Mouse (Mus musculus): ENCODE results near the gene Ap4e1.
A peak's percentile ranks its signal among the peaks of the same experiment; 100 is the strongest.

Ap4e1 gene

DNA sequence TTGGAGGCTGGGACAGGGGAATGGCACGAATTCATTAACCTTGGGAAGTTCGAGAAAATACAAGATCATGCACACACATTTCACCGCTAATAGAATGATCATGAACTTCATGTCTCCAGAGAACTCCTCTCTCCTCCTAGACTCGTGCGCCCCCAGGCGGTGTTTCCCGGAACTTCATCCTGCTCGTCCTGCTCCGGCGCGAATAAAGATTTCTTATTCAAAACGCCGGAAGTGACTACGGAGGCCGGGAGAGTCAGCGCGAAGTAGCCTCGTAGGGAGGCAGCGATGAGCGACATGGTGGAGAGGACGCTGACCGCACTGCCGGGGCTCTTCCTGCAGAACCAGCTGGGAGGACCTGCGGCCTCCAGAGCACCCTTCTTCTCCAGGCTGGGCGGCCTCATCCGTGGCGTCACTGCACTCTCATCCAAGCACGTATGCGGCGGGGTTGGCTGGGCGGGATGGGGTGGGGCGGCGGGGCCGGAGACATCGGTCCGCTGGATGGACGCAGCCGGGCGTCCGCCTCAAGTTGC lies at the start of gene Ap4e1:
TSS of gene Ap4e1 (plus strand) at position 249 of the 530 bp plus-strand sequence.
- peak; percentile 93 for DNase-seq (ENCODE audit: low read depth, low spot score)

DNA sequence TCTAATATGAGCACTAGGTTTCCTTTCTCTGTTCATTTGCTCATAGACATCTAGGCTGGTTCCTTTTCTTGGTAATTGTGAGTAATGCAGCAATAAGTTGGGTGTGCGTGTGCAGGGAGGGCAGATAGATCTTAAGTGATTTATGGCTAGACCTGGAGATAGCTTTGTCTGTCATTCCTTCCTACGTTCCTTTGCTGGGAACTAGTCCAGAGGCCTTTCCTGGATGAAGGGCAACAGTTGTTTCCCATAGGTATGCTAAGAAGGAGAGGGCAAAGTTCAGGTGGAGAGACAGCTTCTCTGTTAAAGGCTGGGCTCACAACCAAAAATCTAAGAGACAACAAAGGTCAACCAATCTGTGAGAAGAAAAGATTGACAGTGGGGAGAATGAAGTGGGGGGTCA lies 46.8 kb upstream of the Ap4e1 start:
- no peak for DNase-seq (ENCODE audit: low read depth, low spot score)

DNA sequence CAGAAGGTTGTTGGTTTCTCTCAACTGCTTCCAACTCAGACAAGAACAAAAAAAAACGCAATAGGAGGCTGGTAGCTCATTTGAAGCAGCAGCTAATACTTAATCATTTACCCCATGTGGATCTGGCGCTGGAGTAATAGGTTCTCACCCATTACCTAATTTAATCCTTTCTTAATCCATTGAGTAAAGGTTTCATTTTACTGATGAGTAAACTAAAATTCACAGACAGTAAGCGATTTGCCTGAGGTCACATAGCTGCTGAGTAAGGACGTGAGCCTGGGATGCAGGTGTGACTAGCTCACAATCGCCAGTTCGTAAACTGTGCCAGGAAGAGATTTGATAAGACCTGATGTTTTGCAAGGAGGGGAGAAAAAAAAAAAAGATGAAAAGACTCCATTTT lies 31.1 kb upstream of the Ap4e1 start:
- no peak for DNase-seq (ENCODE audit: low read depth, low spot score)

DNA sequence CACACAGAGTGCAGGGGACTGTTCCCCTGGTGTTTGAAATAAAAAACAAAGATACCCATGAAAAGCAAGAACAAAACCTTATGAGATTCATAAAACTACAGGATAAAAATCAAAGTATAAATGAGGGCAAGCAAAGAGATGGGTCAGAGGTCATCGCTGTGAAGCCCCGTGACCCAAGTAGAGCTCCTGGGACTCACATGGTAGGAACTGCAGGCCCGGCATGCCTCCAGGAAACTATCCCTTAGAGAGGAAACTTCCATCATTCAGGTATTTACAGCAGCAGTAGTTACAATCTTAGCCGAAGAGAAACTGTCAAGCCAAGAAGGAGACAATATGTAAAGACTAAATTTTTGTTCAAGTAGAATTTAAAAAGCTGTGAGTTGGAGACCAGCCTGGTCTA lies 25.3 kb upstream of the Ap4e1 start:
- DNase-seq (ENCODE audit: low read depth, low spot score) = no peak

DNA sequence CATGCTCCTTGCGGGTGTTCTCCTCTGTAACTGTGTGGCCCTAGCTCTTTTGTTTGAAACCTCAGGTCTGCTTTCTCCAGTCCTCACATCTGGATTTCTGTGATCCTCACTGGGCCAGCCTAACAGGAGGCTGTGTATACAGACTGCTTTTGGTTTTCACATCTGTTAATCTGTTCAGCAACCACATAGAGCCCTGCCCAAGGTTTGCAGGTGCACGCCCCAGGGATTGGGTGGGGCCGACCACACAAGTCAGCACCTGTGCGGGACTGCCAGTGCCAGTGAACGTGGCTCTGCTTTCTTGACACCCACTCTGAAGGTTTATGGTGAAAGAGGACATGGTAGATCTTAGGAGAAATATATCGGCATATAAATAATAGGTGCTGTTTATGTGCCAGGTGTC lies 18.6 kb upstream of the Ap4e1 start:
- no peak for DNase-seq (ENCODE audit: low read depth, low spot score)

DNA sequence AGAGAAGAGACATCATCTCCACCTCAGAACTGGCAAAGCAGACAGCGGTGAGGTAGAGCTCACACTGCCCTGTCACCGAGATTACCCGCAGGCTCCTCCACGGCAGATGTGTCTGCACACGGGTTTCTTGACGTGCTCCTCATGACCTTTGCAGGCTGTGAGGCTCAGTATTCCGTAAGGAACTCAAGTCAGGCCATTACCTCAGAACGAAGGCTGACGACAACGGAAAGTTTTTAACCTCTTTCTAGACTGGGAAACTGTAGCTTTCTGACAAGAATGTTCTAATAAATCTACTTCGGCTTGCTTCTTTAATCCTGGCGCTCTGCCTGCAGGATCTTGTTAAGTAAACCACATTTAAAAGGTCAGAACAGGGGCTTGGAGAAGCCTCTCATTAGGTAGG lies 15.8 kb upstream of the Ap4e1 start:
- DNase-seq (ENCODE audit: low read depth, low spot score) = no peak

DNA sequence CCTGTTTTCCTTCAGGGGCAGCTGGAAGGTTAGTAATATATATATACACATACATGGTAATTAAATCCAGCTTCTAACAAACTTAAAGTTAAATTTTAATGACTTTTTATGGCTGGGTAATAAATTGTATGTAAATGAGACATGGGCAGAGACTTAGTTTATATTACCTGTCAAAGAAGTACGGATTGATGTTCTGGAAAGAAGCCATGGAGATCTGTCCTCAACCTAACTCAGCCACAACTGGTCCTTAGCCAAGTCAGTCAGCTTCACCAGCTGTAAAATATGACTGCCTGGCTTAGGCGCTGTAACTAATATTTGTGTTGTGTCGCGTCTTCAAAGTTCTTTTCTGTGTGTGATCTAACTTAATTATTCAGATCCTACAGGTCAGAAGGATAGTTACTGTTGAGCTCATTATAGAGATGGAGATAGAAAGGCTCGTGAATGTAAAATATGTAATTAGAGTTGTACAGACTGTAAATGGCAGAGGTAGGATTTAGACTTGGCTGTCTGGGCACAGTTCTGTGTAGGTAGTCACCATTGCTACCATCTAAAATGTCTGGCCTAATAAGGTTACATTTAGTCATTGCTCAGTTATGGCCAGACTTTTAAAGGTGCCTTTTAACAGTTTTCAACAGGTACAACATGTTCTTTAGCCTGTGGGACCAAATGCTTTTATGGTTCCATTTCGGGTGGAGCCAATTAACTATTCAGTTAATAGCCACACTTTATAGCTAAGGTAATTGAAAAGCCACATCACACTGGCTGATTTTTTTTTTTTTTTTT lies 13.9 kb upstream of the Ap4e1 start:
- no peak for DNase-seq (ENCODE audit: low read depth, low spot score)

DNA sequence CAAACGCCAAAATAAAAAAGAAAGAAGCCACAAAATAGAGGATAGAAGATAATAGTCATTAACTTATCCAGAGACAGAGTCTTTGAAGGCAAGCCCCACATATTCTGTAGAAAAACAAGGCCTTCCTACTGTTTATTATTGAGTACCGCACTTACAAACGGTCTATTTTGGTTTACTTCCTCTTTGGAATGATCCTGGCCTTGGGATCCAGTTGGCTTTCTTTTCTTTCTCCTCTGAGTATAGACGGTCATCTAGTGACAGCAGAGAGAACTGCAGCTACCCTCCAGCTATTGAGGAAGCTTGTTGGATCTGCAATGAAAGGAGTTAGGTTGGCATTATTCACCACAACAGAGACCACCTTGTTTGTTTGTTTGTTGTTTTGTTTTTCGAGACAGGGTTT lies 11.8 kb upstream of the Ap4e1 start:
- no peak for DNase-seq (ENCODE audit: low read depth, low spot score)

DNA sequence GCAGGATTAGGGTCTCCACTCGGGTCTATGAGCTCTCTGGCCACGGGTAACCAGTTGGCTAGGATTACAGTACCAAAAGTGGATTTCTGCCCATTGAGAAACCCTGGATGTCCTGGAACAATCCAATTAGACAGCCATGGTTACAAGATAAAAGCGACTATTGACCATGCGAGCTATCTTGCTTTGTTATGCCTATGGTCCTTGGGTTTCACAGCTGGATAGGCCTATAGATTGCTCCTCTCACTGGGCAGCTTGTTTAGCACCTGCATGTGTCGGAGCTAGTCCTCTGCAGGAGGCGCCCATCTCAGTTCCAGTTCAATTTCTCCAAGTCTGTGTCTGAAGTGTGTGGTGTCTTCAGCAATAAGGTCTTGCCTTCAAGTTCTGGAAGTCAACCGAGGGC lies 10.3 kb upstream of the Ap4e1 start:
- DNase-seq (ENCODE audit: low read depth, low spot score) = no peak

DNA sequence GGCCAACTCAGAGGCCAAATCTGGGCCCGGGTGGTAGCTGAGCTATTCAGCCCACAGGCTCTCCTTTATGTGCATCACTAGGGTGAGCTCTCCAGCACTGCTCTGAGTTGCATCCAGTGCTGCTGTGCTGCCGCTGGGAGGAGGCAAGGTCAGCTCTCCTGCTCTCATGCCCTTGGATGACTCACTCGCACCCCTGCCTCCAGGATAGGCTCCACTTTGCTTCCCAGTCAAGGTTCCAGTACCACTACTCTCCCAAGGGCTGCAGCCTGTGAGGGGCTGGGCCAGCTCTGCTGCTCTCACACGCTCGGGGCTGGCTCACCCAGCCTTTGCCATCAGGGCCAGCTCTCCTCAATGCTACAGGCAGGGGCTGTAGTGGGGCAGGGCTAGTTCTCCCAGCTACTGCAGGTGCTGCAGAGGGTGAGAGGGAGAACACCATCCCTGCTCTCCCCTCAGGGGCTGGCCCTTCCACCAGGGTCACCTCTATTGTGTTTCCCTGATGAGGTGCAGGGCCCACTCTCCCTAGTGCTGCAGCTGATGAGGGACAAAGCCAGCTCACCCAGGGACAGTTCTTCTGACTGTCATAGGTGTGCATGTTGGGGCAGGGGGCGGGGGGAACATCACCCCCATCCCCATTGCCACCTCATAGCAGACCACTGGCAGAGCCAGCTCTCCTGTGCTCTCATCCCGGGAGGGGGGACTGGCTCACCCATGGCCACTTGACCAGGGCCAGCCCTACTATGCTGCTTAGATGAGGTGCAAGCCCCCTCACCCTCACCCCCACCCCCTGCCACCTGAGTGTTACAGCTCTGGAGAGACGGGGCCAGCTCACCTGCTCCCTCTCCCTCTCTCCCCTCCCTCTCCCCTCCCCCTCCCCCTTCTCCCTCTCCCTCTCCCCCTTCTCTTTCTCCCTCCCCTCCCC lies 7.9 kb upstream of the Ap4e1 start:
- no peak for DNase-seq (ENCODE audit: low read depth, low spot score)

DNA sequence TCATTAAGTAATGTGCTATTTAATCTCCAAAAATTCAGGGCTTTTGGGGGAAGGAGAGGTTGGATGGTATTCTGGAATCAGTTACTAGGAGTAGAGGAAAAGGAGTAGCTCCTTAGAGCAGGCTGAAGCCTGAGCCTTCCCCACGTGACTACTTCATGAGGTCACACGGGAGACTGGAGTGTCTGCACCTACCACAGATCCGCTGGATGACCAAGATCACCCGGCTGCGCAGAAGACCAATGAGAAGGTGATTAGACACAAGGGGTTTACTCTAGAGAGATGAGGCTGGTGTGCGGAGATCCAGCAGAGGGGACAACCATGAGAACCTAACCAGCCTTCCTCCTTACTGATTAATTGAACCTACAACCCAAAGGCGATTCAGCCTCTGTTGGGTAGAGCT lies 4.5 kb upstream of the Ap4e1 start:
- DNase-seq (ENCODE audit: low read depth, low spot score) = no peak

DNA sequence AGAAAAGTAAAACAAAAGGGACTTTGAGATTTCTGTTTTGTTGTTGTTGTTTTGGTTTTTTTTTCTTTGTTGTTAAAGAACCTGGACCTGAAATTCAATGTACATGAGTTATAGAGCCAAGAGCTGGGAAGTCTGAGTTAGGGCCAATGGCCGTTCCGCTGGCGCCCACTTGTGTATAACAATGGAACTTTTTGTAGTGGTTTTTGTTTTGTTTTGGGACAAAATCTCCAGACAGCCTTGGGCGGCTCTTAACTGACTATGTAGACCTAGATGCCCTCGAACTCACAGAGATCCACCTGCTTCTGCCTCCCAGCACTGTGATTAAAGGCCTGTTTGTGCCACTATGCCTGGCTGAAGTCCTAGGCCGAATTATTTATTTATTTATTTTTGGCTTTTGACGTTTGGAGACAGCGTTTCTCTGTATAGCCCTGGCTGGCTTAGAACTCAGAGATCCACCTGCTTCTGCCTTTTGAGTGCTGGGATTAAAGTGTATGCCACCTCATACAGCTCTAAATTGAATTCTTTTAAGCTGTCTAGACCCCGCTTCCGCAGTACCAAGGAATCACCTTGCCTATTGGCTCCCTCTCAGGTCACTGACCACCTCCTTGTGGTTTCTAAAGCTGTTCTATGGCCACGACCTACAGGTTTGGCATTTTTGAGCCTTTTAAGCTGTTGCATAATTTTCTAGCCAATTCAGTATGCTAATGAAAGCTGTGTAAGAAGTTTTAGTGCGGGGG lies 1.7 kb upstream of the Ap4e1 start:
- DNase-seq (ENCODE audit: low read depth, low spot score) = no peak

DNA sequence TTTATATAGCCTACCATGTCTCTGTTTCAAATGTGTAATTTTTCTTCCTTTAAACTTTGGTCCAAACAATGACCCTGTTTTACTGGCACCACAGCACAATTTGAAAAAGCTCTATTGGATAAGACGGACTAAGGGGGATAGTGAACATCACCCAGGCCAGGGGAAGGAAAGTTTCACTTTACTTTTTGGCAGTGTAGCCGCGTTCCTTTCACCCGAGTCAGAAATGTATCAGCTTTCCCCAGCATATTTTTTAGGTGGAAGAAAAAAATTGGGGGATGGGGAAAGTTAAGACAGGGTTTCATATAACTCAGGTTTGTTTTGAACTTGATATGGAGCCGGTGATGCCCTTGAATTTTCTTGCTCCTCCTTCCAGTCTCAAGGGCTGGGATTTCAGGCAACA lies 1.0 kb upstream of the Ap4e1 start:
- no peak for DNase-seq (ENCODE audit: low read depth, low spot score)

DNA sequence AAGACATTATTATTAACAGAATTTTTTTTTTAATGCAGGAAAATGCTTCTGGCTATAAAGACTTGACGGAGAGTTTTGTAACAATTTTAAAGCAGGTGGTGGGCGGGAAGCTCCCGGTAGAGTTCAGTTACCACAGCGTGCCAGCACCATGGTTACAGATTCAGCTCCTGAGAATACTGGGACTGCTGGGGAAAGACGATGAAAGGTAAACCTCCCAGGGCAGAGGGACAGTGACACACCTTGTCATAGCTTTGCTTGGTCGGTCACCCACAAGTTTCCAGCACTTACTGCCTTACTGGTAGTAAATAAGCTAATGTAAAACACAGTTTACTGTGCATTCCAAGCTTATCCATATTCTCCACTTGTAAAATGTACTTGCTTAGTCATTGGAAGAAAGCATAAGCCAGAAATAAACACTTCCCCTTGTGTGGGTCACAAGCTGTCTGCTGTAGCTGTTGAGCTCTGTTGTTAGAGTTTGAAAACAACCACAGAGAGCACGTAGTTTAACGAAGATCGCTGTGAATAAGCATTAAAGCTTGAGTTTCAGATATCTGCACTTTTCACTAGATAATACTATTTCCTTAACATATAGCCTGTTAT lies 26.6 kb downstream of the Ap4e1 start:
- DNase-seq (ENCODE audit: low read depth, low spot score) = no peak

DNA sequence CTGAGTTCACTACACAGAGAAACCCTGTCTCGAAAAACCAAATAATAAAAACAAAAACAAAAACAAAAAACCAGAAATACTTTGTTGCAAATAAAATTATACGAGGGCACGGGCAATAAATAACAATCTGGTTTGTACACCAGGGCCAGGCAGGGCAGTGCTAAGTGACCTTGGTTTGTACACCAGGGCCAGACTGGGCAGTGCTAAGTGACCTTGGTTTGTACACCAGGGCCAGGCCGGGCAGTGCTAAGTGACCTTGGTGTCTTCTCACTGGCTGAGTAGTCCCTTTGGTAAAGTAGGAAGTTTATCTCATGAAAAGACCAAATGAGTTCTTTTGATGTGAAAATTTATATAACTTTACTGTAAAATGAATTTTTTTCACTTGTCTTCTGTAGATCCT lies 28.8 kb downstream of the Ap4e1 start:
- no peak for DNase-seq (ENCODE audit: low read depth, low spot score)

DNA sequence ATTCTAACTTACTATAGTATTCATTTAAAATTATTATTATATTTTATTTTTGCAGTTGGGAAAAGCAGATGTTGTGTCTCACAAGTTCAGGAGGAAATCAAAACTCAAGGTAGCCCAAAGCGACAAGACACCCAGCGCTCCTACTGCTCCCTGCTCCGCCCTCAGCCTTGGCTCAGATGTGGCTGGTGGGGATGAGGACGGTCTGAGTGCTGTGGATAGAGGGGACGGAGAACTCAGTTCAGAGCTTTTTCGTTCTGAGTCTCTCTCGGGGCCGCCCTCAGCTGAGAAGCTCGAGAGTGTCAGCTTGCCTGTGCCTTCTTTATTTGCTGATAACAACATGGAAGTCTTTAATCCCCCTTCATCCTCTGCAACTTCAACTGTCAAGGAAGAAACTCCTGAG lies 53.0 kb downstream of the Ap4e1 start:
- no peak for DNase-seq (ENCODE audit: low read depth, low spot score)

DNA sequence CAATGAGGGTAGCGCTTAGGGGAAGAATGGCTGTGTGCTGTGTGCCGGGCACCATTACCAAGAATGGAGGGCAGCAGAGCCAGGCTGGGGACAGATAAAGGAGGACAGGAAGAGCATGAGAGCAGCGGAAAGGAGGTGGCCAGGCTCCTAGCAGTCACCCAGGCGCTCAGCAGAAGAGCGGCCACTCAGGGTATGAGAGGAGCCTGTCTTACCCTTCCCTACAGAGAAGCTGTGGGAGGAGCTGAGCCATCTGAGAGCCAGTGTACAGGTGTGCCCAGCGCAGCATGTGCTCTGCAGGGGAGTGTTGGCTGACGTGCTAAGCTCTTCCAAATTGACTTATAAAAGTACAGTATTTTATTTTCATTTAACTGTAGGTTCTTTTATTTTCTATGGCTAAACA lies 60.3 kb downstream of the Ap4e1 start:
- no peak for DNase-seq (ENCODE audit: low read depth, low spot score)

DNA sequence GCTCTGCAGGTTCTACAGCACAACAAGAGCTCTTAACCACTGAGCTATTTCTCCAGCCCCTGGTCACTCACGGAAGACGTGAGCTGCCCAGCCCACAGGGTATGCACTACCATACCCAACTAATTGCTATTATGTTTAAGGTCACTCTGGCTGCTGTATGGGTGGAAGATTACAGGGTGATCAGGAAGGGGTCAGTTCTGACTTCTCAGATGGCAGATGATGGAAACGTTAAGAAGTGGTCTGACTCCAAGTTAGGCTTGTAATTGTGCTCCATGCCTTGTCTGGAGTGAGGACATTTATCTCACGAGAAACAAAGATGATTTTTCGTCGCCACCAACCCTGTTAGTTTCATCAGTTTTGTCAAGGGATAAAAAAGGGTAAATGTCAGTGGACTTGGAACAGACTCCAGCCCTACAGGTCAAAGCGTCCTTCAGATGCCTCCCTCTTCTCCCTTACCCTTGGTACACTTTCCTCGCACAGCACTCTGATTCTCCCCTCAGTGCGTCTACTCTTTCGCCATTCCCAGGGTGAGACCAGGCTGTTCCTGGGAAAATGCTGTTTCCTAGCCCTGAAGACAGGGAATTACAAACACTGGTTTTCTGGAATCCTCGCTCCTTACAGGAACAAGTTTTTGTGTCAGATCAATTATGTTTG lies 61.4 kb downstream of the Ap4e1 start:
- no peak for DNase-seq (ENCODE audit: low read depth, low spot score)

DNA sequence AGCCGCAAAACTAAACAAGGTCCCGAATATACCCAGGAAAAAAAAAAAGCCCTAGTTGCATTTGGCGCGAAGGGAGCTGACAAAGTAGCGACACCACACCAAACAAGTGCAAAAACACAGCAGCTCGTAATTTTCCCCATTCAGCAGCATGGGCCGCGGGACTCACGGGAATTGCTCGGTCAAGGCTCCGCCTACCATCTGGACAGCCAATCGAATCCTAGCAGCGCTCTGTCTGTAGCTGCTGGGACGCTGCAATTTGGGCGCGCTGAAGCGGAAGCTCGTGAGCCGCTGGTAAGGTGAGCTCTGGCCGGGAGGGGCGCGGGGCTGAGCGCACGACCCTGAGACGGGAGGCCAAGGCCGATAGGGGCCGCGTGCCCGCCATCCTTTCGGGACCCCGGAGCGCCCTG lies 61.9 kb downstream of the Ap4e1 start, which contains the start of gene Blvra:
TSS of gene Blvra (plus strand) at position 231 of the 407 bp plus-strand sequence.
- peak; percentile 80 for DNase-seq (ENCODE audit: low read depth, low spot score)

DNA sequence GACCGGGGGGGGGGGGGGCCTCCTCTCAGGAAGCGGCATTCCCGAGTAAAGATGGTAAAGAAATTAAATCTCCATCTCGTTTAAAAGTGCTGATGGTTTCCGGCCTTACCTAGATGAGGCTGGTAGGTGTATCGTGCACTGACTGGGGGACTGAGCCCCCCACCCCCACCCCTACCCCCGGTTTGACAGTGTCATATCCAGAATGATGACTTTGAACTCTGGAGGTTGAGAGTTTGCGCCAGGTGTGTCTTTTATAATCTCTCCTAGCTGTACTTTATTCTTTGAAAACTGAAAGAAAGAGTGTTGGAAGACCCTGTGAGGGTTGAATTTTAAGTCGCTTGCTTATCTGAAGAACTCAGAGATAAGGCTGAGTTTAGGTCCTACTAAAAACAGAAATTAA lies 62.4 kb downstream of the Ap4e1 start:
- DNase-seq (ENCODE audit: low read depth, low spot score) = no peak

DNA sequence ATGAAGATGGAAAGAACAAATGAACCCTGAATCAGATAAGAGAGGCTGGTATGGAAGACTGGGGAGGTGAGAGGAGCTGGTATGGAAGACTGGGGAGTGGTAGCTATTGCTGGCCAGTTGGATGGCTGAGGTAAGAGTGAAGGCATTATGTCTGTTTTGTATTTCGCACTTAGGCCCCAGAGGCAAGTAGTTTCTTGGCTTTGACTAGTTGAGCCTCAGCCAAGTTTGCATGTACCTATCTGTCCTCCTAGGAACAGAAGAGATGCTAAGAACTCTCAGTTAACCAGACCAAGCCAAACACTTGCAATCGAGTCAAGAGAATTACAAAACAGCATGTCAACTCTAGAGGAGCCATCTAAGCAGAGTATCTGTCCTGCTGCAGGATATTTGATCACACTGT lies 65.6 kb downstream of the Ap4e1 start:
- no peak for DNase-seq (ENCODE audit: low read depth, low spot score)

Measured in c-Kit-negative CD71-positive TER-119-positive erythroid progenitor cells, embryonic 14.5 days (primary cell).